Mouse (Mus musculus): Measurements from ENCODE around the gene Dennd4b. TPM values are rescaled to one million over a fixed set of nuclear protein-coding genes. Genes with fewer than 3 reads are reported as not detected.

Dennd4b gene
- polyA plus RNA-seq, 1 experiment from 2014 or later, result 6.1 TPM

DNA sequence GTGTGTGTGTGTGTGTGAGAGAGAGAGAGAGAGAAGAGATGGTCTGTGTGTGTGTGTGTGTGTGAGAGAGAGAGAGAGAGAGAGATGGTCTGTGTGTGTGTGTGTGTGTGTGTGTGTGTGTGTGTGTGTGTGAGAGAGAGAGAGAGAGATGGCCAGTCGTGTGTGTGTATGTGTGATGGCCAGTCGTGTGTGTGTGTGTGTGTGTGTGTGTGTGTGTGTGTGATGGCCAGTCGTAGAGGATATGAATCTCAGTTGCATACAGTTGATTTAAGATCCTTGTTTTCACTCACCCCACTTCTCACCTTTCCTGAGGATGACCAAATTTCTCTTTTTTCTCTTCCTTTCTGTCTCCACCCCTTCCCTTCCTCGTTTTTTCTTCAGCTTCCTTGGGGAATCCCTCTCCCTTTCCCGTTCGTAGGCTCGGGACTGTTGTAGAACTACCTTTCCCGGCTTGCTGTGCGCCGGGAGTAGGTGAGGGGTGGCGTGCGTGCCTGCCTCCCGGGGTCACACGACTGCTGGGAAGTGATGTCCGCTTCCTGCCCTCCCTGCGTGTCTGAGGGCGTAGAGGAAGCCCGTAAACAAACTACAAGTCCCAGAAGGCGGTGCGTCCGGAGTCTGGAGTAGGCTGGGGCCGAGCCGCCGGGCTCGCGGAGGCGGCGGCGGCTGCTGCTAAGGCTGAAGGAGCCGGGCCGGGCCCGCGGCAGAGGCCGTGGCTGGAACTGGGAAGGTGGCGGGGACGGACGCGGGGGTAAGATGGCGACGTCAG lies 11.1 kb upstream of the Dennd4b start, which contains the start of gene Crtc2:
TSS of gene Crtc2 (plus strand) at position 511 of the 766 bp plus-strand sequence.
- no peak for TF ChIP-seq CTCF (IDR thresholded peaks at IDR 0.05; ENCODE audit: low read depth)
- Histone ChIP-seq H3K9me3 (ENCODE audit: low read depth, low read length) (no peaks in the 10 kb centered on the region), H3K4me1 (ENCODE audit: insufficient read depth) (peaks cover 4% of the 10 kb centered on the region), H3K36me3 (ENCODE audit: insufficient read depth) (peaks cover 36% of the 10 kb centered on the region), H3K9ac (peak within 1 kb of the TSS; percentile 85), H3K4me3 (ENCODE audit: low read depth, low read length) (peak within 1 kb of the TSS; percentile 86), H3K27me3 (ENCODE audit: insufficient read depth, low read length) (no peaks in the 10 kb centered on the region), H3K4me2 (peak within 1 kb of the TSS; percentile 88), H3K27ac (ENCODE audit: low read depth) (peak within 1 kb of the TSS; percentile 85)
- under 1% methylated on average over 40 of the region's 40 CpGs for WGBS
- peak; percentile 98 for ATAC-seq (ENCODE audit: insufficient read depth)
- peak; percentile 98 for DNase-seq

GRCm38 (mm10) chr3:90254419-90255193 lies 10.4 kb upstream of the Dennd4b start:
- H3K4me2 ChIP-seq, result peak overlapping the region; percentile 88
- peak; percentile 22 for DNase-seq
- H3K4me1 ChIP-seq (ENCODE audit: insufficient read depth), result peaks cover 4% of the 10 kb centered on the region
- peak; percentile 68 for ATAC-seq (ENCODE audit: insufficient read depth)
- H3K4me3 ChIP-seq (ENCODE audit: low read depth, low read length), result peak overlapping the region; percentile 86
- WGBS, result under 1% methylated on average over 41 of the region's 41 CpGs
- no peaks in the 10 kb centered on the region for H3K9me3 ChIP-seq (ENCODE audit: low read depth, low read length)
- no peak for TF ChIP-seq CTCF (IDR thresholded peaks at IDR 0.05; ENCODE audit: low read depth)
- H3K27ac ChIP-seq (ENCODE audit: low read depth), result peak overlapping the region; percentile 85
- H3K9ac ChIP-seq, result peak overlapping the region; percentile 85
- H3K36me3 ChIP-seq (ENCODE audit: insufficient read depth), result peaks cover 44% of the 10 kb centered on the region
- no peaks in the 10 kb centered on the region for H3K27me3 ChIP-seq (ENCODE audit: insufficient read depth, low read length)

DNA sequence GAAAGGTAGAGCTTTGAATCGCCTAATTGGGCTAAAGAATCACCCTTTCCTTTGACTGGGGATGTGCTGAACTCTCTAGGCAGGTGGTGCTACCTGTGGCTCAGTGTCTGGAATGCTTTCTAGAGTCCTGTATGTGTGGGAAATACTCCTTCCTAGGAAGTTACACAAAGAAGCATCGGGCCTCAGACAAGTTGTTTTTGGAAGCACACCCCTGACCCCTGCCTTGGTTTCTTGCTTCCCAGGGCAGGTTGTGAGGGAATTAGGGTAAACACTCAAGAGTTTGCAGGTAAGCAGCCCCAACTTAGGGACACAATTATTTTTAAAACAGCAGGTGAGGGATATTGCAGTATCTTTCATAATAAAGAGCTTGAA lies 9.8 kb upstream of the Dennd4b start:
- WGBS, result 6% methylated on average over 2 of the region's 2 CpGs
- Histone ChIP-seq H3K27ac (ENCODE audit: low read depth) (no peak overlapping the region; the same call in 1 of the 2 replicates), H3K4me1 (ENCODE audit: insufficient read depth) (peaks cover 4% of the 10 kb centered on the region), H3K9me3 (ENCODE audit: low read depth, low read length) (no peaks in the 10 kb centered on the region), H3K36me3 (ENCODE audit: insufficient read depth) (peaks cover 48% of the 10 kb centered on the region), H3K4me3 (ENCODE audit: low read depth, low read length) (peak overlapping the region; percentile 86), H3K4me2 (peak overlapping the region; percentile 88), H3K9ac (peak overlapping the region; percentile 85), H3K27me3 (ENCODE audit: insufficient read depth, low read length) (no peaks in the 10 kb centered on the region)
- TF ChIP-seq CTCF (IDR thresholded peaks at IDR 0.05; ENCODE audit: low read depth), result no peak
- ATAC-seq (ENCODE audit: insufficient read depth) (no peak), DNase-seq (no peak)

- 93% methylated on average over 14 of the region's 14 CpGs for WGBS
- TF ChIP-seq CTCF (IDR thresholded peaks at IDR 0.05; ENCODE audit: low read depth), result no peak
- ATAC-seq (ENCODE audit: insufficient read depth), result no peak
These were observed 9.1 kb upstream of the Dennd4b start for GRCm38 (mm10) chr3:90255784-90256353.

DNA sequence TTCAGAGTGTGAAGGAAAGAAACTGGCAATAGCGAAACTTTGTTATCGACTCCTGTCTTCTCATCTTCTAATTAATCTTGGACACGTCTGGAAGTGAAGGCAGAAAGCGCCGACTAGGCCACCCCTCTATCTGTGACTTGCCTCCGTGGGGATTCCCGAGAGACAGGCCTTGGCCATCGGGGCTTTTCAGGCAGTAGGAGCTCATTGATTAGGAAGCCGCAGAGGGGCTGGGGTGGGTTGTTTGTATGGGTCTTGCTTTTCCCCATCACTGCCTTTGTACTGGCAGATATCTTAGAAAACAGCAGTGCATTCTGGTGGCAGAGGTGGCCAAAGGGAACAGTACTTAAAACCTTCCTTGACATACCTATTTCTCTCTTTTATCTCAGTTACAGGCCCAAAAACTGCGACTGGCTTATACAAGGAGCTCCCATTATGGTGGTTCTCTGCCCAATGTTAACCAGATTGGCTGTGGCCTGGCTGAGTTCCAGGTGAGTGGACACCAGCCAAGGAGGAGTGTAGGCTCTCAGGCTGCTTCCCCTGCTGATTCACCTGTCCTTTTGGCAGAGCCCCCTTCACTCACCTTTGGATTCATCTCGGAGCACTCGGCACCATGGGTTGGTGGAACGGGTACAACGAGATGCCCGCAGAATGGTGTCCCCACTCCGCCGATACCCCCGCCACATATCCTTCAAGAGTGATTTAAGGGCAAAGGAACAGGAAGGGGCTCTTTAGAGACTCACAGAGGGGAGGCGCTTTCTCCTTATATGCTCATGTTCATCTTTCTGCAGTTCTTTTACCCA lies 8.1 kb upstream of the Dennd4b start:
- Histone ChIP-seq H3K4me2 (no peak overlapping the region), H3K4me3 (ENCODE audit: low read depth, low read length) (no peak overlapping the region), H3K9me3 (ENCODE audit: low read depth, low read length) (no peaks in the 10 kb centered on the region), H3K27me3 (ENCODE audit: insufficient read depth, low read length) (no peaks in the 10 kb centered on the region), H3K27ac (ENCODE audit: low read depth) (no peak overlapping the region), H3K4me1 (ENCODE audit: insufficient read depth) (peaks cover 4% of the 10 kb centered on the region), H3K9ac (no peak overlapping the region), H3K36me3 (ENCODE audit: insufficient read depth) (peaks cover 49% of the 10 kb centered on the region)
- WGBS, result 79% methylated on average over 19 of the region's 19 CpGs
- TF ChIP-seq CTCF (IDR thresholded peaks at IDR 0.05; ENCODE audit: low read depth), result no peak
- ATAC-seq (ENCODE audit: insufficient read depth), result no peak
- DNase-seq, result no peak

More at GRCm38 (mm10) chr3:90255784-90256353, 9.1 kb upstream of the Dennd4b start:
- DNase-seq, result no peak
- Histone ChIP-seq H3K4me3 (ENCODE audit: low read depth, low read length) (0 out of 2 replicates have a peak overlapping the region, but pooled peaks have one; percentile 86), H3K4me1 (ENCODE audit: insufficient read depth) (peaks cover 4% of the 10 kb centered on the region), H3K4me2 (peak overlapping the region; percentile 88), H3K9me3 (ENCODE audit: low read depth, low read length) (no peaks in the 10 kb centered on the region), H3K27me3 (ENCODE audit: insufficient read depth, low read length) (no peaks in the 10 kb centered on the region), H3K27ac (ENCODE audit: low read depth) (no peak overlapping the region), H3K36me3 (ENCODE audit: insufficient read depth) (peaks cover 48% of the 10 kb centered on the region), H3K9ac (no peak overlapping the region)

DNA sequence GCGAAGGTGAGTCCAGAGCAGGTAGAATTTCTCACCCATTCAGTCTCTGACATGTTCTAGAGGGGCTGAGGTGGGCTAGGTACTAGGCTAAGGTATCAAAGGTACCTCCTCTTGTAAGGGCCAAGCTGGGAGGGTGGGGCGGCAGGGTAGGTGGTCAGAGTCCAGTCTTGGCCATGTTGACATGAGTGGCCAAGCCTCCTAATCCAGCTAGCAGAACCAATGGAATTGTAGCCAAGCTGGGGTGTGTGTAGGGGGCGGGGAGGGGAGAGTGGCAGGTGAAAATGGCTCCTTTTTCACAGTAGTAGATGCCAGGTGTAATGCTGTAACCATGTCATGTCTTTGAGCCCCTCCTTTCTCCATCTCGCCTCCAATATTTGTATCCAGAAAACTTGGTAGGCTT lies 6.5 kb upstream of the Dennd4b start:
- H3K4me1 ChIP-seq (ENCODE audit: insufficient read depth), result peaks cover 4% of the 10 kb centered on the region
- no peaks in the 10 kb centered on the region for H3K9me3 ChIP-seq (ENCODE audit: low read depth, low read length)
- no peak for TF ChIP-seq CTCF (IDR thresholded peaks at IDR 0.05; ENCODE audit: low read depth)
- no peak overlapping the region for H3K9ac ChIP-seq
- no peak overlapping the region for H3K27ac ChIP-seq (ENCODE audit: low read depth)
- peaks cover 65% of the 10 kb centered on the region for H3K36me3 ChIP-seq (ENCODE audit: insufficient read depth)
- no peak overlapping the region for H3K4me2 ChIP-seq
- H3K4me3 ChIP-seq (ENCODE audit: low read depth, low read length), result no peak overlapping the region
- WGBS, result 88% methylated on average over 4 of the region's 4 CpGs
- no peak for DNase-seq
- H3K27me3 ChIP-seq (ENCODE audit: insufficient read depth, low read length), result no peaks in the 10 kb centered on the region
- ATAC-seq (ENCODE audit: insufficient read depth), result no peak

Measured in lung, embryonic 14.5 days (tissue).